Mouse (Mus musculus) heart, postnatal 0 days (tissue): ENCODE measurements at regions not wholly inside any gene's neighbourhood (a gene's known extent, or its start where the extent isn't known, plus 50 kb on each side); places are given as distances from the start of the nearest gene placed in this dataset.
A peak's percentile ranks its signal among the peaks of the same experiment; 100 is the strongest.
"Not testable (repeated sequence)": the region's sequence is repeated elsewhere in the genome, so short reads cannot be mapped to it uniquely, and the experiment has no call there.

Experiments used
- ATAC-seq: fragments of 200-750 bp; cut with Nextera tagmentation; 2 replicates; pipeline ENCODE4 v1.8.0; 2017; ENCODE audit warnings: low read depth, moderate number of reproducible peaks, moderate library complexity; ENCODE audit not compliant: insufficient read depth
- DNase-seq: peaks from one replicate; pipeline ENCODE4 v3.0.0-alpha.2; 2016; ENCODE audit warnings: low spot score
- H3K27ac ChIP-seq: fragments of 300-500 bp; sonication (generic); 2 replicates; pipeline ENCODE4 v1.5.1; 2014; ENCODE audit warnings: low read depth, mild to moderate bottlenecking
- H3K27me3 ChIP-seq: fragments of 300-500 bp; sonication (generic); 2 replicates; pipeline ENCODE4 v1.6.1; 2014; ENCODE audit warnings: low read length, mixed read lengths; ENCODE audit not compliant: control insufficient read depth, insufficient read depth
- H3K36me3 ChIP-seq: fragments of 300-500 bp; sonication (generic); replicated peaks from 2 replicates; pipeline ENCODE4 v1.6.1; 2014; ENCODE audit warnings: low read length, mixed read lengths; ENCODE audit not compliant: control insufficient read depth, insufficient read depth
- H3K4me1 ChIP-seq: fragments of 300-500 bp; sonication (generic); 2 replicates; pipeline ENCODE4 v1.6.1; 2014; ENCODE audit warnings: antibody characterized with exemption; ENCODE audit not compliant: control insufficient read depth, insufficient read depth
- H3K4me2 ChIP-seq: fragments of 300-500 bp; sonication (generic); 2 replicates; pipeline ENCODE4 v1.6.1; 2014; ENCODE audit warnings: low read depth, mild to moderate bottlenecking, low read length, moderate library complexity
- H3K4me3 ChIP-seq: fragments of 300-500 bp; sonication (generic); 2 replicates; pipeline ENCODE4 v1.5.1; 2014; ENCODE audit warnings: low read depth, low read length
- H3K9ac ChIP-seq: fragments of 300-500 bp; sonication (generic); replicated peaks from 2 replicates; pipeline ENCODE4 v1.6.1; 2014; ENCODE audit warnings: low read depth, low read length, mixed read lengths
- H3K9me3 ChIP-seq: fragments of 300-500 bp; sonication (generic); replicated peaks from 2 replicates; pipeline ENCODE4 v1.6.1; 2016; ENCODE audit warnings: low read length; ENCODE audit not compliant: control insufficient read depth
- CTCF ChIP-seq: IDR thresholded peaks from 2 replicates; pipeline ENCODE4 v1.5.1; 2016; ENCODE audit warnings: antibody characterized with exemption, control low read depth, low read depth
- WGBS: fragments of 180-500 bp; shearing (Covaris S2); extraction: QIAGEN DNeasy Blood & Tissue Kit; methylation state at CpG from one replicate; pipeline ENCODE4 v1.1.7; 2014; 5-methylcytosine and 5-hydroxymethylcytosine counted together

- H3K4me3 ChIP-seq, H3K27me3 ChIP-seq, H3K36me3 ChIP-seq, H3K9ac ChIP-seq, DNase-seq, H3K27ac ChIP-seq, H3K4me2 ChIP-seq, ATAC-seq, H3K9me3 ChIP-seq, H3K4me1 ChIP-seq: not testable (repeated sequence)
- 69% methylated on average over 7 of the region's 9 CpGs for WGBS
Observed at GRCm38 (mm10) chr13:61957197-61957596, 172.5 kb upstream of the Zfp808 start.

- not testable (repeated sequence) for ATAC-seq, DNase-seq, H3K4me1 ChIP-seq, H3K27me3 ChIP-seq, H3K4me3 ChIP-seq, H3K27ac ChIP-seq, H3K9me3 ChIP-seq, H3K9ac ChIP-seq, H3K4me2 ChIP-seq, H3K36me3 ChIP-seq
- WGBS = 78% methylated on average over 3 of the region's 3 CpGs
Observed at GRCm38 (mm10) chr13:61978856-61979255, 150.8 kb upstream of the Zfp808 start.

- H3K27ac ChIP-seq, DNase-seq, ATAC-seq, H3K9ac ChIP-seq, H3K4me3 ChIP-seq, H3K27me3 ChIP-seq, H3K4me1 ChIP-seq, H3K36me3 ChIP-seq, H3K9me3 ChIP-seq, H3K4me2 ChIP-seq: not testable (repeated sequence)
- 61% methylated on average over 3 of the region's 3 CpGs for whole genome bisulfite sequencing
Observed at GRCm38 (mm10) chr13:61996519-61996918, 133.2 kb upstream of the Zfp808 start.

GRCm38 (mm10) chr13:61998803-61999202 is 130.9 kb upstream of the Zfp808 start:
- DNase-seq, H3K9ac ChIP-seq, H3K4me1 ChIP-seq, H3K27me3 ChIP-seq, H3K27ac ChIP-seq, H3K4me3 ChIP-seq, ATAC-seq, H3K9me3 ChIP-seq, H3K36me3 ChIP-seq: not testable (repeated sequence)
- peak overlapping the region; percentile 48 for H3K4me2 ChIP-seq
- peak; percentile 47 for TF ChIP-seq CTCF
- WGBS = 7% methylated on average over 6 of the region's 6 CpGs

- not testable (repeated sequence) for H3K4me2 ChIP-seq, H3K4me1 ChIP-seq, DNase-seq, H3K9me3 ChIP-seq, H3K27me3 ChIP-seq, H3K27ac ChIP-seq, H3K36me3 ChIP-seq, ATAC-seq, H3K4me3 ChIP-seq, H3K9ac ChIP-seq
- 57% methylated on average over 1 of the region's 1 CpGs for WGBS
Observed at GRCm38 (mm10) chr13:62007321-62007720, 122.4 kb upstream of the Zfp808 start.

GRCm38 (mm10) chr13:62015424-62016167 is 114.1 kb upstream of the Zfp808 start:
- not testable (repeated sequence) for H3K4me1 ChIP-seq
- peak overlapping the region; percentile 65 for H3K27ac ChIP-seq

GRCm38 (mm10) chr13:62016168-62016502 is 113.6 kb upstream of the Zfp808 start:
- peak overlapping the region; percentile 77 for H3K4me3 ChIP-seq
- DNase-seq, ATAC-seq, H3K27me3 ChIP-seq, H3K4me1 ChIP-seq, H3K9me3 ChIP-seq, H3K36me3 ChIP-seq: not testable (repeated sequence)
- H3K27ac ChIP-seq = peak overlapping the region; percentile 65
- H3K4me2 ChIP-seq = peak overlapping the region; percentile 66
- H3K9ac ChIP-seq = peak overlapping the region; percentile 60
- WGBS = 0% methylated on average over 5 of the region's 5 CpGs

More at GRCm38 (mm10) chr13:62015424-62016167, 114.1 kb upstream of the Zfp808 start:
- peak overlapping the region; percentile 77 for H3K4me3 ChIP-seq
- H3K27me3 ChIP-seq, H3K9me3 ChIP-seq, H3K36me3 ChIP-seq: not testable (repeated sequence)
- ATAC-seq (peak; percentile 30; the same call in 1 of the 2 replicates), DNase-seq (peak; percentile 50)
- peak overlapping the region; percentile 66 for H3K4me2 ChIP-seq
- 2% methylated on average over 22 of the region's 22 CpGs for WGBS
- H3K9ac ChIP-seq = peak overlapping the region; percentile 60

- not testable (repeated sequence) for H3K4me1 ChIP-seq, ATAC-seq
Observed at GRCm38 (mm10) chr13:62037646-62038045, 92.0 kb upstream of the Zfp808 start.

More at GRCm38 (mm10) chr13:62037646-62038045, 92.0 kb upstream of the Zfp808 start:
- H3K4me2 ChIP-seq, H3K27ac ChIP-seq, H3K4me3 ChIP-seq, H3K36me3 ChIP-seq, H3K9me3 ChIP-seq, DNase-seq, H3K27me3 ChIP-seq, H3K9ac ChIP-seq: not testable (repeated sequence)
- 70% methylated on average over 2 of the region's 2 CpGs for WGBS
